Mouse (Mus musculus) ES-E14 (cell line): ENCODE measurements around the gene L2hgdh.

Experiments used
- CHD2 ChIP-seq: IDR thresholded peaks from 2 replicates; pipeline ENCODE4 v1.6.1; 2014; ENCODE audit warnings: mild to moderate bottlenecking, low read depth, low read length, inconsistent platforms
- HCFC1 ChIP-seq: IDR thresholded peaks from 2 replicates; pipeline ENCODE4 v1.6.1; 2012; ENCODE audit warnings: low read length, inconsistent platforms, borderline replicate concordance; ENCODE audit not compliant: insufficient read depth
- MAFK ChIP-seq: IDR thresholded peaks from 2 replicates; pipeline ENCODE4 v1.6.1; 2014; ENCODE audit warnings: mild to moderate bottlenecking, low read depth, low read length, inconsistent platforms; ENCODE audit not compliant: insufficient read depth
- ZC3H11A ChIP-seq: IDR thresholded peaks from 2 replicates; pipeline ENCODE4 v1.6.1; 2012; ENCODE audit warnings: low read depth, mild to moderate bottlenecking, inconsistent platforms, low read length, borderline replicate concordance
- ZNF384 ChIP-seq: IDR thresholded peaks from 2 replicates; pipeline ENCODE4 v1.6.1; 2012; ENCODE audit warnings: low read depth, low read length, inconsistent platforms

GRCm38 (mm10) chr12:69758221-69759185 is 33.8 kb upstream of the L2hgdh start:
- TF ChIP-seq ZC3H11A (no peak), HCFC1 (no peak), ZNF384 (no peak), MAFK (no peak), CHD2 (no peak)
